Mouse (Mus musculus) midbrain, postnatal 0 days (tissue): ENCODE results near the gene March10. TPM values are rescaled to one million over a fixed set of nuclear protein-coding genes. Genes with fewer than 3 reads are reported as not detected.

Source experiments
- ATAC-seq: fragments of 200-750 bp; cut with Nextera tagmentation; 2 replicates; pipeline ENCODE4 v1.8.0; 2017; ENCODE audit warnings: moderate number of reproducible peaks, mild to moderate bottlenecking, moderate TSS enrichment, moderate library complexity; ENCODE audit not compliant: low FRiP score
- DNase-seq: peaks from one replicate; pipeline ENCODE4 v3.0.0-alpha.2; 2015; ENCODE audit warnings: low spot score
- H3K27ac ChIP-seq: fragments of 300-500 bp; sonication (generic); 2 replicates; pipeline ENCODE4 v1.5.1; 2014; ENCODE audit warnings: low read depth, mild to moderate bottlenecking, low read length, mixed read lengths
- H3K27me3 ChIP-seq: fragments of 300-500 bp; sonication (generic); 2 replicates; pipeline ENCODE4 v1.6.1; 2014; ENCODE audit warnings: low read length, control low read depth, mixed read lengths; ENCODE audit not compliant: insufficient read depth
- H3K36me3 ChIP-seq: fragments of 300-500 bp; sonication (generic); 2 replicates; pipeline ENCODE4 v1.6.1; 2014; ENCODE audit warnings: low read length, control low read depth, mixed read lengths; ENCODE audit not compliant: insufficient read depth
- H3K4me1 ChIP-seq: fragments of 300-500 bp; sonication (generic); 2 replicates; pipeline ENCODE4 v1.6.1; 2014; ENCODE audit warnings: mild to moderate bottlenecking, control low read depth, antibody characterized with exemption, low read length, mixed read lengths; ENCODE audit not compliant: insufficient read depth
- H3K4me2 ChIP-seq: fragments of 300-500 bp; sonication (generic); 2 replicates; pipeline ENCODE4 v1.6.1; 2014; ENCODE audit warnings: low read depth, mild to moderate bottlenecking, low read length, mixed read lengths; ENCODE audit not compliant: poor library complexity, severe bottlenecking
- H3K4me3 ChIP-seq: fragments of 300-500 bp; sonication (generic); 2 replicates; pipeline ENCODE4 v1.5.1; 2014; ENCODE audit warnings: low read depth, mild to moderate bottlenecking, low read length, moderate library complexity
- H3K9ac ChIP-seq: fragments of 300-500 bp; sonication (generic); replicated peaks from 2 replicates; pipeline ENCODE4 v1.6.1; 2014; ENCODE audit warnings: mild to moderate bottlenecking, low read length, moderate library complexity, mixed read lengths; ENCODE audit not compliant: poor library complexity, severe bottlenecking
- H3K9me3 ChIP-seq: fragments of 300-500 bp; sonication (generic); 2 replicates; pipeline ENCODE4 v1.6.1; 2016; ENCODE audit warnings: low read length, control low read depth
- CTCF ChIP-seq: IDR thresholded peaks from 2 replicates; pipeline ENCODE4 v1.5.1; 2016; ENCODE audit warnings: antibody characterized with exemption, mild to moderate bottlenecking
- WGBS: fragments of 180-500 bp; shearing (Covaris S2); extraction: QIAGEN DNeasy Blood & Tissue Kit; methylation state at CpG from one replicate; pipeline ENCODE4 v1.1.7; 2014; 5-methylcytosine and 5-hydroxymethylcytosine counted together
- polyA plus RNA-seq: library from polyadenylated mRNA; unstranded; fragments of >200 nt; fragmentation: Nextera tagmentation; extraction: Ambion mirVana; gene quantifications from 2 replicates; pipeline ENCODE4 v1.2.1, GENCODE M21; 2015
- total RNA-seq: library from RNA; depleted of rRNA; stranded (reverse); fragments of >200 nt; gene quantifications from 2 replicates; pipeline ENCODE4 v1.2.3, GENCODE M21; 2014

The March10 gene
- total and polyA plus RNA-seq, 2 experiments from 2014 or later: 0.69 to 0.77 TPM

- no peak overlapping the region for H3K4me3 ChIP-seq
- no peak for TF ChIP-seq CTCF
- ATAC-seq (no peak), DNase-seq (no peak)
- H3K9ac ChIP-seq: no peak overlapping the region
- H3K4me1 ChIP-seq: peaks cover 6% of the 10 kb centered on the region
- WGBS: 65% methylated on average over 4 of the region's 4 CpGs
- no peaks in the 10 kb centered on the region for H3K9me3 ChIP-seq
- no peaks in the 10 kb centered on the region for H3K27me3 ChIP-seq
- no peak overlapping the region for H3K4me2 ChIP-seq
- no peaks in the 10 kb centered on the region for H3K36me3 ChIP-seq
- no peak overlapping the region for H3K27ac ChIP-seq
Measured at GRCm38 (mm10) chr11:105469561-105469960, 13.0 kb upstream of the March10 start.

GRCm38 (mm10) chr11:105469091-105469507 lies 12.6 kb upstream of the March10 start:
- Histone ChIP-seq H3K9ac (no peak overlapping the region), H3K4me2 (no peak overlapping the region), H3K9me3 (no peaks in the 10 kb centered on the region), H3K27ac (no peak overlapping the region; the same call in 1 of the 2 replicates), H3K36me3 (no peaks in the 10 kb centered on the region), H3K4me3 (no peak overlapping the region), H3K4me1 (peaks cover 6% of the 10 kb centered on the region), H3K27me3 (no peaks in the 10 kb centered on the region)
- no peak for ATAC-seq
- WGBS: 58% methylated on average over 8 of the region's 8 CpGs
- peak; percentile 16; the same call in 1 of the 2 replicates for TF ChIP-seq CTCF
- peak; percentile 35 for DNase-seq

GRCm38 (mm10) chr11:105468436-105468835 lies 11.9 kb upstream of the March10 start:
- Histone ChIP-seq H3K36me3 (no peaks in the 10 kb centered on the region), H3K4me3 (no peak overlapping the region), H3K9me3 (no peaks in the 10 kb centered on the region), H3K4me2 (no peak overlapping the region), H3K9ac (no peak overlapping the region), H3K27ac (no peak overlapping the region), H3K27me3 (no peaks in the 10 kb centered on the region), H3K4me1 (peaks cover 6% of the 10 kb centered on the region)
- DNase-seq (no peak), ATAC-seq (no peak)
- no peak for TF ChIP-seq CTCF
- 58% methylated on average over 5 of the region's 5 CpGs for WGBS

- H3K4me3 ChIP-seq: no peak overlapping the region
- H3K4me2 ChIP-seq: no peak overlapping the region
- H3K9me3 ChIP-seq: no peaks in the 10 kb centered on the region
- H3K36me3 ChIP-seq: no peaks in the 10 kb centered on the region
- WGBS: 82% methylated on average over 3 of the region's 3 CpGs
- H3K9ac ChIP-seq: no peak overlapping the region
- H3K27me3 ChIP-seq: no peaks in the 10 kb centered on the region
- TF ChIP-seq CTCF: no peak
- ATAC-seq (no peak), DNase-seq (no peak)
- H3K27ac ChIP-seq: no peak overlapping the region
- peaks cover 6% of the 10 kb centered on the region for H3K4me1 ChIP-seq
Measured at GRCm38 (mm10) chr11:105467816-105468215, 11.3 kb upstream of the March10 start.

GRCm38 (mm10) chr11:105467266-105467665 lies 10.7 kb upstream of the March10 start:
- H3K27ac ChIP-seq: no peak overlapping the region
- TF ChIP-seq CTCF: no peak
- no peaks in the 10 kb centered on the region for H3K9me3 ChIP-seq
- no peak overlapping the region for H3K4me3 ChIP-seq
- H3K9ac ChIP-seq: no peak overlapping the region
- H3K4me2 ChIP-seq: no peak overlapping the region
- H3K4me1 ChIP-seq: peaks cover 6% of the 10 kb centered on the region
- DNase-seq (no peak), ATAC-seq (no peak)
- no peaks in the 10 kb centered on the region for H3K36me3 ChIP-seq
- 45% methylated on average over 9 of the region's 9 CpGs for WGBS
- H3K27me3 ChIP-seq: no peaks in the 10 kb centered on the region

- no peak overlapping the region for H3K4me3 ChIP-seq
- H3K27me3 ChIP-seq: no peaks in the 10 kb centered on the region
- DNase-seq (no peak), ATAC-seq (no peak)
- H3K4me1 ChIP-seq: peaks cover 6% of the 10 kb centered on the region
- H3K4me2 ChIP-seq: no peak overlapping the region
- 68% methylated on average over 4 of the region's 4 CpGs for WGBS
- no peak for TF ChIP-seq CTCF
- no peaks in the 10 kb centered on the region for H3K36me3 ChIP-seq
- no peak overlapping the region for H3K27ac ChIP-seq
- no peaks in the 10 kb centered on the region for H3K9me3 ChIP-seq
- no peak overlapping the region for H3K9ac ChIP-seq
Measured at GRCm38 (mm10) chr11:105466756-105467155, 10.2 kb upstream of the March10 start.
